Mouse (Mus musculus): ENCODE data around the gene Dhx32.
"Not testable (repeated sequence)": the region's sequence is repeated elsewhere in the genome, so short reads cannot be mapped to it uniquely, and the experiment has no call there.

Gene Dhx32

DNA sequence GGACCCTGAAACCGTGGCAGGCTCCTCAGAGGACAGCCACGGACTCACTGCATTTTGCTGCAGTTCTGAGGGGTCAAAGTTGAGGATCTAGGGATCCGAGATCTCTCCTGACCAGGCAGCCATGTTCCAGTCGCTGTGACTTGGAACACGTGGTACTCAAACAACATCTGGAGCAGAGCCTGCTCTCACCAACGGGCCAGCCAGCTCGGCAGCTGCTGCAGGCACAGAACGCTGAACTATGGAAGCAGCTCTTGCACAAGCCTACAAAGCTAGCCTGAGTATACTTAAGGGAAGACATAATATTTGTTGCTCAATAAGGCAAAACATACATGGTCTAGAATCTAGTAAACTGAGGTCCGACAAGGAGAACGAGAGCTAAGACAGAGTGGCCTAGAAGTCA lies 57.0 kb downstream of the Dhx32 start:
- DNase-seq = no peak

DNA sequence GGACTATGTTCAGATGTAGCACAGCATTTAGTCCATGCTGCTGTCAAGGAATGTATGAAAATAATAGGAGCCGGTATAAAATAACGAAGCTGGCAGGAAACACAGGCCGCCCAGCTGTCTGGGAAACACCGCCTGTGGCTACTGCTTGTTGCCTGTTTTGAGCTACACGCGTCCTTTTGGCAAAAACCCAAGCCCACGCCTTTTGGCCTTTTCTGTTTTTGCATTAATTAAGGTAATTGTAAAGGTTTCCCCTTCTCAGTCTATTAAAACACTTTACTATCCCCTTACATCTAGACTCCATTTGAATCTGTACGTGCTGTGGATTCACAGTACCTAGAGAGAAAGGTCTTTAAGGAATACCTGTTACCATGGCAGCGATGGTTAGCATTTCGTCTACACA lies 57.7 kb downstream of the Dhx32 start:
- DNase-seq = no peak

DNA sequence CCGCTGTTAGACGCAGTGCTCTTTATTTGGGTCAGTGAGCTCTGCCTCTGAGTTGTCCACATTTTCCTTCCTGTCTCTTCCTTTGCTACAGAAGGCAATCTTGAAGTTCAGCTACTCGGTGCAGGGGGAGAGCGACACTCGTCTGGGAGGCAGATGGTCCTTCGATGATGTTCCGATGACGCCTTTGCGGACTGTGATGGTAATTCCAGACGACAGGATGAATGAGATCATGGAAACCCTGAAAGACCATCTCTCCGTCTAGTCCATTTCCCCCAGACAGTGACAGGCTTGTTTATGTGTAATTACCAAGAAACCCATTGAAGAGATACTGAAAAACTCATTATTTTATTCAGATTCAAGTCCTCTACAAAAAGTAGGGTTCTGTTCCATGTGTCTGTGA lies 61.9 kb downstream of the Dhx32 start:
- DNase-seq = no peak

DNA sequence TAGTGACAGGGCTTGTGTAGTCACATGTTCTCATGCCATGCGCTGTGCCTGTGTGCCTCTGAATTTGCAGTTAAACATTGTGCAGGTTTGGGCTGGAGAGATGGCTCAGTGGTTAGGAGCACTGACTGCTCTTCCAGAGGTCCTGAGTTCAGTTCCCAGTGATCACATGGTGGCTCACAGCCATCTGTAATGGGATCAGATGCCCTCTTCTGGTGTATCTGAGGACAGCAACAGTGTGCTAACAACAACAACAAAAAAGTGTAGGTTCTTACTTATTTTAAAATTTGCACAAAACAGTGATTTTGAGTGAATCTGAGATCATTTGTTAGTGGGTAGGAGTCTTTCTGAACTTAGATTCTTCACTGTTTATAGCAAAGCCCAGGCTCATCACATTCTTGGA lies 63.9 kb downstream of the Dhx32 start:
- no peak for DNase-seq

- no peak for DNase-seq
Observed at GRCm38 (mm10) chr7:133715387-133715786, 67.1 kb downstream of the Dhx32 start.

GRCm38 (mm10) chr7:133707301-133707700 lies 75.2 kb downstream of the Dhx32 start:
- no peak for DNase-seq

- DNase-seq = no peak
Observed at GRCm38 (mm10) chr7:133703906-133704305, 78.6 kb downstream of the Dhx32 start.

DNA sequence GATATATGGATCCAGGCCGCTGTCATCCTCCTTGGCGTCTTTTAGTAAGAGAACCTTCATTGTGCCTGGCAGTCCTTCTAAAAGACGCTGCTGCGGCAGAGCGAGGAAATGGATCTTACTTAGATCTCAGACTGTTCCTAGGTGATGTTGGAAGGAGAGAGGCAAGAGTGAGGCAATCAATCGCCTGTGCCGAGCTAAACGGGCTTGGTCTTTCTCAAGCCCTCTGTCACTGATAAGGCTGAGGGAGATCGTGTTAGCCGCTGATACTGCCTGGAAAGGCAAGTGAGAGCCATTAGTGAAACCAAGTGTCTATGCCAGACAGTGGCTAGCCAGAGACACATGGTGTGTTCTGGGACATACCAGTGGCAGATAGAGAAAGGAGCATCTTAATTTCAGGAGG lies 80.2 kb downstream of the Dhx32 start:
- no peak for DNase-seq

GRCm38 (mm10) chr7:133701366-133701765 lies 81.2 kb downstream of the Dhx32 start:
- no peak for DNase-seq

- DNase-seq = no peak
Observed at GRCm38 (mm10) chr7:133699885-133700284, 82.6 kb downstream of the Dhx32 start.

GRCm38 (mm10) chr7:133698021-133698709 lies 84.4 kb downstream of the Dhx32 start:
- no peak for DNase-seq

DNA sequence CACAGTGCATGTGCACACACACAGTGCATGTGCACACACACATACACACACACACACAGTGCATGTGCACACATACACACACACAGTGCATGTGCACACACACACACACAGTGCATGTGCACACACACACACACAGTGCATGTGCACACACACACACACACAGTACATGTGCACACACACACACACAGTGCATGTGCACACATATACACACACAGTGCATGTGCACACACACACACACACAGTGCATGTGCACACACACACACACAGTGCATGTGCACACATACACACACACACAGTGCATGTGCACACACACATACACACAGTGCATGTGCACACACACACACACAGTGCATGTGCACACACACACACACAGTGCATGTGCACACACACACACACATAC lies 96.9 kb downstream of the Dhx32 start:
- not testable (repeated sequence) for DNase-seq

DNA sequence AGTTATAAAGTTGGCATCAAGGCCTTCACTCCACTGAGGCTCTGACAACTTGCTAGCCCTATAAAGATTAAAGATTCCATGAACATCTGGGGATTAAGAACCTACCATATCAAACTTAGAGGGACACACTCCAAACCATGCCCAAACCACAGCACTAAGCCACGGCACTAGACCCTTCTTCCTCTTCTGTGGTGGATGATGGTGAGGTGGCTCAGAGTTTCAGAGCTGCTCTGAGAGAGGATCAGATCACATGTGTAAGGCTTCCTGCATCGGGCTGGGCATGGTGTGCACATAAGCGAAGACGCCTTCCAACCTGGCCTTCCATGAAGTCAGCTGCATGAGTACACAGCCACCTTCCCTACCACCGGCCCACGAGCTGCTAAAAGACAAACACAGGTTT lies 97.8 kb downstream of the Dhx32 start:
- no peak for DNase-seq

- DNase-seq = no peak
Observed at GRCm38 (mm10) chr7:133684110-133684509, 98.4 kb downstream of the Dhx32 start.

GRCm38 (mm10) chr7:133683626-133684025 lies 98.9 kb downstream of the Dhx32 start:
- DNase-seq = no peak

GRCm38 (mm10) chr7:133679961-133680360 lies 102.6 kb downstream of the Dhx32 start, which contains the start of gene Mmp21:
Gene Mmp21 (minus strand): TSS chr7:133680061.
- DNase-seq = no peak

- DNase-seq = no peak
Observed at GRCm38 (mm10) chr7:133679439-133679838, 103.1 kb downstream of the Dhx32 start.

DNA sequence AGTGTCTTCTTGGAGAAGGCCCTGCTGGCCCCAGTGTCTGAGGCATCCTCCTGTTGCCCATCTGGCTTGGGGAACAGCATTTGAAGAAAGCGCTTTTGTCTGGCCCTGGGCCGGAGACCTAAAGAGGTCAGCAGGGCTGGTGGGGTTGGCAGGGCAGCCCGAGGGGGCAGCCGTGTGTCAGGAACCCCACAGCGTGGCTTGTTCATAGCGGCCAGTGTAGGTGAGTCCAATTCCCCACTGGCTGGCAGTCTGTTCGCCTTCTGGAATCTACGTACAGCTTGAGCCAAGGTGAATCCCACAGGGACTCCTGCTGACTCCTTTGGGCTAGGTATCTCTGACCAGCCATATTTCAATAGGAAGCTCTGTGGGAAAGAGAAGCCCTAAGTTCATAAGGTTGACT lies 103.8 kb downstream of the Dhx32 start:
- no peak for DNase-seq

DNA sequence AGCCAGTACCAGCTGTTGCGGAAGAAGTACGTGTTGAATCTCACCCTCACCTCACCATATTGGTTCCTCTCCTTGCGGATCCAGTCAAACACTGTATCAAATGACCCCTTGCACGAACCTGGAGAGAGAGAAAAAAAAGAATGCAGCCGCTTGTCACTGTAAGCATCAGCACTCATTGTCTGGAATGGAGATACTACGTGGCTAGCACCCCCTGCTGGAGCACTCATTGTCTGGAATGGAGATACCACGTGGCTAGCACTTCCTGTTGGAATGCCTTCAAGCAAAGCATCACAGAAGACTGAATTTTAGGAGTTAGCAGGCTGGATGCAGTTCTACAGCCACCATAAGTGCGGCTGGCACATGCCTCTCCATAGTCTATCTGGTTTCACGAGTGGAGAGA lies 106.5 kb downstream of the Dhx32 start:
- DNase-seq = no peak
